Mouse (Mus musculus): ENCODE measurements at regions not wholly inside any gene's neighbourhood (a gene's known extent, or its start where the extent isn't known, plus 50 kb on each side); places are given as distances from the start of the nearest gene placed in this dataset.

- DNase-seq = no peak
These were observed 507.1 kb upstream of the Adam5 start for GRCm38 (mm10) chr8:25331161-25331776.

GRCm38 (mm10) chr8:25329791-25330190 lies 505.6 kb upstream of the Adam5 start:
- DNase-seq = no peak

GRCm38 (mm10) chr8:25328318-25328717 lies 504.1 kb upstream of the Adam5 start:
- no peak for DNase-seq

GRCm38 (mm10) chr8:25326930-25327329 lies 502.8 kb upstream of the Adam5 start:
- DNase-seq = no peak

- no peak for DNase-seq
These were observed 502.1 kb upstream of the Adam5 start for GRCm38 (mm10) chr8:25326257-25326656.

- DNase-seq = no peak
These were observed 500.6 kb upstream of the Adam5 start for GRCm38 (mm10) chr8:25324731-25325130.

- DNase-seq = no peak
These were observed 499.7 kb upstream of the Adam5 start for GRCm38 (mm10) chr8:25323643-25324420.

- no peak for DNase-seq
These were observed 492.2 kb upstream of the Adam5 start for GRCm38 (mm10) chr8:25316383-25316782.

GRCm38 (mm10) chr8:25311811-25312533 lies 487.8 kb upstream of the Adam5 start:
- DNase-seq = no peak

- no peak for DNase-seq
These were observed 483.8 kb upstream of the Adam5 start for GRCm38 (mm10) chr8:25307956-25308355.

GRCm38 (mm10) chr8:25307511-25307910 lies 483.3 kb upstream of the Adam5 start:
- no peak for DNase-seq

GRCm38 (mm10) chr8:25306769-25307491 lies 482.8 kb upstream of the Adam5 start:
- DNase-seq = no peak

Data from right cerebral cortex, postnatal 25 days (tissue).